Mouse (Mus musculus): ENCODE results near the gene Ifnar2. TPM values are rescaled to one million over a fixed set of nuclear protein-coding genes. Genes with fewer than 3 reads are reported as not detected.

Ifnar2 gene
- polyA plus RNA-seq, 1 experiment from 2014 or later: 41.6 TPM

GRCm38 (mm10) chr16:91451949-91452348, 79.4 kb downstream of the Ifnar2 start:
- H3K4me1 ChIP-seq: no peaks in the 10 kb centered on the region
- no peak overlapping the region for H3K4me3 ChIP-seq
- no peak overlapping the region for H3K27ac ChIP-seq (replicated peaks)
- ATAC-seq (replicated peaks): no peak
- no peaks in the 10 kb centered on the region for H3K9me3 ChIP-seq
- no peak overlapping the region for H3K4me2 ChIP-seq (replicated peaks)
- H3K27me3 ChIP-seq: no peaks in the 10 kb centered on the region
- H3K9ac ChIP-seq (replicated peaks): no peak overlapping the region
- no peaks in the 10 kb centered on the region for H3K36me3 ChIP-seq
- 85% methylated on average over 2 of the region's 2 CpGs for WGBS

DNA sequence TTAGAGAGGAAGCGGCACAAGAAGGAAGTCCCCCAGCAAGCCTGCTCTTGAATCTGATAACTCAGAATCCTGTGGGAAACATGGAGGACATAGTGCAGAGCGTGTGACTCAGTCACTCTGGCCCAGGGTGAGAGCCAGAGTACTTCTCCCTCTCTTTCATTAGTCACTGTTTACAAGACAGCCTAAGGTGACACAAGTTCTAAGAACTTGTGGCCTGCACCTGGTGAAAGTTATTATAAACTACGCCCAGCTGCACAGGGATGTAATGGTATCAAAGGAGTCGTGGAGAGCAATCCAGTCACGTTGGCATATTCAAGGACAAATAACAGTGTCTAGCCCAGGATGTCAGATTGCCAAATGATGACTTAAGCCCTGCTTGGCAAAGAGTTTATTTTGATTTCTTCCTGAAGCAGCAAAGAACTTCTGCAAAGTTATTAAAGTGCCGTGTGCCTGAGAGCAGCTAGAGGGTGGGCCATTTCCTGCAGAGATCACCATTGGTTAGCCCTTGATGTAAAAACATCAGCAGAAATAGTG, 79.8 kb downstream of the Ifnar2 start:
- no peak overlapping the region for H3K4me3 ChIP-seq
- no peak for ATAC-seq (replicated peaks)

More for the DNA sequence above, 79.8 kb downstream of the Ifnar2 start:
- no peaks in the 10 kb centered on the region for H3K9me3 ChIP-seq
- no peak overlapping the region for H3K4me2 ChIP-seq (replicated peaks)
- H3K36me3 ChIP-seq: no peaks in the 10 kb centered on the region
- no peak overlapping the region for H3K9ac ChIP-seq (replicated peaks)
- WGBS: 70% methylated on average over 6 of the region's 6 CpGs
- H3K27ac ChIP-seq (replicated peaks): no peak overlapping the region
- H3K27me3 ChIP-seq: no peaks in the 10 kb centered on the region
- H3K4me1 ChIP-seq: no peaks in the 10 kb centered on the region

Other genes with a start within 250 kb of the Ifnar2 start
- 7.1 and 8.6 TPM in 2 replicates for gene Olig2, start 147.3 kb upstream of the Ifnar2 start, polyA plus RNA-seq (2015; fragmentation: Nextera tagmentation; extraction: Ambion mirVana)
- 29.6 and 33.4 TPM in 2 replicates for gene Olig1, start 103.0 kb upstream of the Ifnar2 start, polyA plus RNA-seq (2015; fragmentation: Nextera tagmentation; extraction: Ambion mirVana)
- gene Gm21970, start 18.9 kb downstream of the Ifnar2 start, polyA plus RNA-seq (2015; fragmentation: Nextera tagmentation; extraction: Ambion mirVana): not detected in 2 replicates
- gene Il10rb, start 33.4 kb downstream of the Ifnar2 start, polyA plus RNA-seq (2015; fragmentation: Nextera tagmentation; extraction: Ambion mirVana): 7.7 and 9.6 TPM in 2 replicates
- 52.6 and 54.8 TPM in 2 replicates for gene Ifnar1, start 112.5 kb downstream of the Ifnar2 start, polyA plus RNA-seq (2015; fragmentation: Nextera tagmentation; extraction: Ambion mirVana)
- gene Ifngr2, start 174.3 kb downstream of the Ifnar2 start, polyA plus RNA-seq (2015; fragmentation: Nextera tagmentation; extraction: Ambion mirVana): 104 and 105 TPM in 2 replicates
- gene Tmem50b, start 225.0 kb downstream of the Ifnar2 start, polyA plus RNA-seq (2015; fragmentation: Nextera tagmentation; extraction: Ambion mirVana): 83.2 and 89.2 TPM in 2 replicates
- 8.0 and 9.0 TPM in 2 replicates for gene Dnajc28, start 246.2 kb downstream of the Ifnar2 start, polyA plus RNA-seq (2015; fragmentation: Nextera tagmentation; extraction: Ambion mirVana)